Mouse (Mus musculus): Measurements from ENCODE around the gene Nrxn1. TPM values are rescaled to one million over a fixed set of nuclear protein-coding genes. Genes with fewer than 3 reads are reported as not detected.

Nrxn1 gene
- under 1 TPM in 1 of 2 experiments, not detected in 1; 0.21 TPM for polyA plus RNA-seq (2017; shearing (Covaris generic))

DNA sequence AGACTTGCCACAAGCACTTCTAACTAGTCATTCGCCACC, at the start of gene Nrxn1:
TSS of gene Nrxn1 (minus strand) at position 30 of the 39 bp plus-strand sequence.
- no peak for ATAC-seq

DNA sequence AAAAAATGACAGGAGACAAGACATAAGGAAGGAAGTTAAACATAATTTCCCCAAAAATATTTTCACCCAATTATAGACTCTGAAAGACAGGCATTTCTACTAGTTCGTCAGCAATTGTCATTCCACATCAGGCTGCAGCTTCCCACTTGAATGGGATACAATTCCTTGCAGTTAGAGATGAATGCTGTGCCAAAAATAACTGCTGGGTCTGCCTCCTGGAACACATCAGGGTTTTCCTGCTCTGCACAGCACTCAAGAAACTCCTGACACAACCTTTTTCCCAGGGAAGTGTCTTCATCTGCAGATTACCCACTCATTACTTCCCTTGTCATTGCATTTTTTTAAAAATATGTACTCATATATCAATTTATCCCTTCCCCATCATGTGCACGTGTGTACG, 44.0 kb upstream of the Nrxn1 start:
- no peak for ATAC-seq

DNA sequence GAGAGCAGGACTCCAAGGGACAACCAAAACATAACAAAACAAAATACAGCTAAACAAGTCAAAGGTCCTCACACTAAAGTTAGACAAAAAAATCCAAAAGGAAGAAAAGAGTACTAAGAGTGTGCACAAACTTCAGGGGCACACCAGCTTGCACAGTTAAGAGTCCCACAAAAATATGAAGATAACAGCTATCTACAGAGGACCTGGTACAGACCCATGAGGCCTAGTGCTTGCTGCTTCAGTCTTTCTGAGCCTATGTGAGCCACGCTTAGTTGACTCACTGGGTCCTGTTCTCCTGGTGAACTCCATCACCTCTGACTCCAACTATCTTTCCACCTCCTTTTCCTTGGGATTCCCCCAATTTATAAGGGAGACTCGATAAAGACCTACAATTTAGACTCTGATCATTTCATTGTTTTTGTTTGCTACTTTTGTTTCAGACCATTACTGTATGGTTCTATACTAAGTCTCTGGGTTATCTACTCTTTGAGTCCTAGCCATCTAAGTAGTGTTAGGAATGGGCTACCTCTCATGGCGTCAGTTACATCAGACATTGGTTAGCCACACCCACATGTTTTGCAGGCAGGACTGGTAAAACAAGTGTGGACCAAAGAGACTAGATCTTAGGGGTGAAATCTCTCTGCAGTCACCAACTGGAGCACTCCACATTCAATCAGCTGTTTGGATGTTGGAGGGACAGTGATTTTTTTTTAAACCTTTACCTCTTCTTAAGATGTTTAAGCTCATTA, 20.2 kb upstream of the Nrxn1 start:
- ATAC-seq = no peak

DNA sequence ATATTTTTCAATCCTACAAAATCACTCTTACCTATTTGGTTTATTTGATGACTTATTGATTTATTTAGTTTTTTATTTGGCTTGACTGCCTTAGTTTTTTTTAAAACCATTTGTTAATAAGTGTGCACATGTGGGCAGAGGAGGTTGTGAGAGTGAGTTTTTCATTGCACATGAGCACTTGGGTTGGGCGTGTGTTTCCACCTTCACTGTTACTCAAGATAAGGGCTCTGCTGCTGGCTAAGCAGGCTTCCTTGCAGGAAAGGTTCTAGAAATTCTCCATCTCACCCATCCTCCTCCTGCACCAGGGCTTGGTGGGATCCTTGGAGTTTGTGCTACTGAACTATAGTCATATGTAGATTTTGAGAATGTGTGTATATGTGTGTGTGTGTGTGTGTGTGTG, 19.2 kb upstream of the Nrxn1 start:
- ATAC-seq = no peak

DNA sequence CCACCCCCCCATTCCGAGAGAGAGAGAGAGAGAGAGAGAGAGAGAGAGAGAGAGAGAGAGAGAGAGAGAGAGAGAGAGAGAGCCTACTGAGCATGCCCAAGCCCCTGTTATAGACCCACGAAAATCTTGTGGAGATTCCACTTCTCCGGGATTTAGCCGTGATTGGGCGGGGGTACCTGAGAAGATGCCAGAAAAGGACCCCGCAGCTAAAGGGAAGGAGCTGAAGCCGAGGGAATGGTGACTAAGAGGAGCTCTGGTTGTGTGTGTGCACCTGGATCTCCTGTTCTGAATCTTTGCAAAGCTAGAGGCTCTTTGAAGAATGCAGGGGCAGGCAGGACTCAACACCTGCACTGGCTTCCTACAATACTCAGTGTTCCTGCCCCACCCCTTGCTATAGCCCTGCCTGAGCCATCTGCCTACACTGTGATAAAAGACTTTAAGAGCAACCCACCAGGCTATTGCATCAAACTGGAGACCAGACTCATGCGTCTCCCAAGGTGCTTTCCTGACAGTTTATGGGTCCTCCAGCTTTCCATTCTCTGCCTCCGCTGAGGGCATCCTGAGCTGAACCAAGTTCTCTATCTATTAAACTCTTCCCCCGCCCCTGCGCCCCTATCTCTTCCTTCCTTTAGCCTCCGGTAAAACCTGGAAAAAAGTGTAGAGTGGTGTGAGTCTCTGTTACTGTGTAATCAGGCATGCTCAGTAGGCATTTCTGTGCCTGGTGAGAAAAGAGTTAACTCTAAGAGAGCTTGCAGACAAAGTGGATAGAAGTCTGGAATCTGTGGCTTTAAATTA, 407 bp upstream of the Nrxn1 start:
- ATAC-seq = no peak

DNA sequence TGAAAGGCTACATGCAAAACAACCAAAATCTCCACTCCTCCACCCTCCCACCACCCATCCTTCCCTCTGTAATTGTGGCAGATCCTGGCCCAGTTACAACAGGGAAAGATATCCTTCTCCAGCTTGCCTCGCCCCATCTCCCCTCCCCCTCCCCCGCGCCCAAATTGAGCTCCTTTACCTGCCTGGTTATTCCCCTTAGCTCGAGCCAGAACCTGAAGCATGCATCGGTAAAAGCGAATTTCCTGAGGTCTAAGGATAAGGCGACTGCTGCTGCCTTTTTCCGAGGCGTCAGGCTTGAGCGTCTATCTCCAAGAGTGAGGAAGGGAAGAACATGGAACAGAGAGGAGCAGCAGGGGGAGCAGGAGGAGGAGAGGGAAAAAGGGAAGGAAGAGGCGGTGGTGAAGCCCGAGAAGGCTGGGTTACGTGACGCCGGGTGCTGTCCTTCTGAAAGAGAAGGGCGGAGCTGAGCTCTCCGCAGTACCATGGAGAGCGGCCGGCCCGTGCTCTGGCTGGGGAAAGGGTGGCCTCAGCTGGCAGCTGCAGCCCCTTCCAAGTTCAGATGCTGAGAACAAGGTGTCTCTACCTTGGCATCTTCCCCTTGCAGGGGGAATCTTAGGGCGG, 340 bp downstream of the Nrxn1 start:
- no peak for ATAC-seq

DNA sequence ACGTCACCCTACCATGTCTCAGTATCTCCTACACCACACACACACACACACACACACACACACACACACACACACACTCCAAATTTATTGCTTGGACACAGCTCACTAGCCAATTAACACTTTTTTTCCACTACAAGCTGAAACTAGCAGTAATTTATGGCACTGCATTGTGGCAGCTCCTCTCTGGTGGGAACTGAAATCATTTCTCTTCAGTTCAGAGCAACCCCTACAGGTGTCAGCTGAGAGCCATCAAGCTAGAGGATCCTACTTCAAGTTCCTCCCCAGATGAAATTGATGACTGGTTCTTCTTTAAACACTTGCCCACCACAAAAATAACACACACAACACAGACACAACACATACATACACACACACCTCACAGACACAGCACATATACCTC, 2.2 kb downstream of the Nrxn1 start:
- no peak for ATAC-seq

DNA sequence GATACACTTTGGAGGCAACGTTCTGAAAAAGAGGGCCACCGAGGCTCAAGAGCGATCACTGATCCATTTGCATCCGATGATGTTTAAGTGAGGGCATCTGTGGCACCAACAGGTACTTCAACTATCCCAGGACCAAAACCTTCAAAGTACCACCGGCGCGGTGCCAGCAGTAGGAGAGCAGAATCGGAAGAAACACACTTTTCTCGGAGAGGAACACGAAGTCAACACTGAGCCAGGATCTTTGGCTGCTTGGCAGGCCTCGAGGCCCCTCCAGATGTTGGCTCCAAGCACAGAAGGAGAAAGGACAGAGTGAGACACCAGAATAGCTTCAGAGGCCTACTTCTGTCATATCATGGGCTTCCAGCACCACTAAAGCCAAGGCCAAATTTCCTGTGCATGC, 3.9 kb downstream of the Nrxn1 start:
- no peak for ATAC-seq

DNA sequence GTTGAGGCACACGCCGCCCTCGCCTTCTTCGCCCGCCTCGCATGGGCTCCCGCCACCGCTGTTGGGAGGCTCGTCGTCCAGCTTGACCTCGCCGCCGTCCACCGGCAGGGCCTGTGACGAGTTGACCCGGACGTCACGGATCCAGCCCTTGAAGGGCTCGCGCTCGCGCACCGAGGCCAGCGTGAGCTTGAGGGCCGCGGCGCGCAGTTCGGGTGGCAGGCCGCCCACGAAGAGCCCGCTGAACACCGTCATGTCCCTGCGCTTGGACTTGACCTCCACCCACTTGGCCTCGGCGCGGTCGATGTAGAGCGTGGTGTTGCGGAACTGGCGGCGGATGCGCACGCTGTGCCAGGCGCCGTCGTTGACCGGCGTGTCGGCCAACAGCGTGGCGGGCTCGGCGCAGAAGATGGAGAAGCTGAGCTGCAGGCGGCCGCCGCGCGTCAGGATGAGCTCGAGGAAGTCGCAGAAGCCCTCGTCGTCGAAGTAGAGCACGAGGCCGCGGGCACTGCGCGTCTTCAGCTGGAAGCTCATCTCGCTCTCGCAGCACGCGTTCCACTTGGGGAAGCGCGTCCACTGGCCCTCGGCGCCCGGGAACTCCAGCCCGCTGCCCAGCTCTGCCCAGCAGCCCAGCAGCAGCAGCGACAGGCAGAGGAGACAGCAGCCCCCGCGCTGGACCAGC, 4.7 kb downstream of the Nrxn1 start:
- no peak for ATAC-seq

DNA sequence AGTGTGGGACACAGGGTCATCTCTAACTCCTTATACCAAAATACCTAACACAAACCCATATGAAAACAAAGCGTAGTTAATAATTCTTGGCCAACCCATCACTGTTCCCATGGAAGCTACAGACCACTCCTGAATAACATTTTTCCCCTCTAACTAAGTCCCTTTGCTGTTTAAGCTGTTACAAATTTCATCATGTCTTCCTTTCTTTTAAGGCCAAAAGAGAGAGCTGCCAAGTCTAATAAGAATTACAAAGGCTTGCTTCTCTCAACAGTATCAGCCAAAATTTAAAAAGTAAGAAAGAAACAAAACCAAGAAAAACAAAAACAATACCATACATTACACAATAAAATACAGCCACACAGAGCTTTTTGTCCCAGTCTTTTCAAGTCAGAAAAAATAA, 6.5 kb downstream of the Nrxn1 start:
- no peak for ATAC-seq

DNA sequence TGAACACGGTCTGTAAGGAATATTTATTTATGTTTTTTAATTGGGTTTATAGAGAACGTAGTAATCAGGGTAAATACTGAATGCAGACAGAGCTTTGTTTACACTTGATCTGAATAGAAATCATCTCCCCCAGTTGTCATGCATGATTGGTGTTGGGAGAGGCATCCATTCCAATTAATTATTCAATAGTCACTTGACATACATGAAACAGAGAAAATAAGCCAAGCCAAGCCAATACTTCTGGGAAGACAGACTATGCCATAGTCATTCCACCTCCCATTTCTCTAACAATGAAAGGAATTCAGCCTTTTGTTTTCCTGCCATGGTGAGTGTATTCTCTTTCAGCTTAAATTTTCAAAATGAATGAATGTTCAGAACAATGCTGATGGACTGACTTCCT, 7.5 kb downstream of the Nrxn1 start:
- no peak for ATAC-seq

DNA sequence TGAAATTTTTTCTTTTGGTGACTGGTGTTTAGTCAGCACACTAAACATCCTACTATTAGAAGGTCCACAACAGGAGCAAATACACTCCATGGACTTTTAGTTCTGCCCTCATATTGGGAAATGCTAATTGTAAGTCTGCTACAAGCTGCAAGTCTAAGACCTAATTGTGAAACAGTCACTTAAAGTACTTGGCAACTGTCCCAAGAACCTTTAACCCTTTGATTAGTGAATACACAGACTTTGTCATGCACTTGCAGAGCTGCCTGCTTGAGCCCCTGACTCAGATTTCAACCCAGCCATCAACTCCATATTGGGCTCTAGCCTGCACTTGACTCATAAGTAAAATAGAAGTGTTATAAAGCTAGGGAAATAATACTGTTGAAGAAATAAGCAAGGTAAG, 13.8 kb downstream of the Nrxn1 start:
- ATAC-seq = no peak

DNA sequence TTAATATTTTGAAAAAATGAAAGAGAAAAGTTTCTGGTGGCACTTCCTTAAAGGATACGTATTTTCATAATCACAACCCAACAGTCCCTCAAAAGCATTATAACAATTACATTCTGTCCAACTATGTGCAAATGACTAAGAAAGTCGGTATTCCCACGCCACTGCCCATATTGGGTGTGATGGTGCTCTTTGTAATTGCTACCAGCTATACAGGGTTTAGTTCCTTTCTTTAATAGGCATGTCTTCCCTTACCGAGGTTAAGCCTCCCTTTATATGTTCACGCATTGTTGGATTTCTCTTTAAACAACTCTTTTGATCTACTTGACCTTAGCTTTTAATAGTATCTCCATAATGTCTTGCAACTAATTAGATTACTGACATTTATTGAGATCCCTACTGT, 18.1 kb downstream of the Nrxn1 start:
- ATAC-seq = no peak

DNA sequence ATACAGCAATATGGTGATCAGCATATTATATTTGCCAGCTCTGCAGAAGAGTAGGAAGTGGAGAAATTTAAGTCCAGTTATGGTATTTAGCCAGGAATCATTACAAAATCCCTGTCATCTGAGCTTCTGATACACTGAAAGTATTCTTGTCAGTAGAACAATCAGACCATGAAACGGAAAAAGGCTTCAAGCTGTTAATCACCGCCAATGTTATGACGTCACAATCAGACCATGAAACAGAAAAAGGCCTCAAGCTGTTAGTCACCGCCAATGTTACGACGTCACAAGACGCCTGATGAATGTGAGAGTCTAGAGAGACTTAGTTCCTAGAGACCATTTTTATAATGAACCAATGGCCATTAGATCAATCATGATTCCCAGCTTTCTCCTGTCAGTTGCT, 59.4 kb downstream of the Nrxn1 start:
- ATAC-seq = no peak

DNA sequence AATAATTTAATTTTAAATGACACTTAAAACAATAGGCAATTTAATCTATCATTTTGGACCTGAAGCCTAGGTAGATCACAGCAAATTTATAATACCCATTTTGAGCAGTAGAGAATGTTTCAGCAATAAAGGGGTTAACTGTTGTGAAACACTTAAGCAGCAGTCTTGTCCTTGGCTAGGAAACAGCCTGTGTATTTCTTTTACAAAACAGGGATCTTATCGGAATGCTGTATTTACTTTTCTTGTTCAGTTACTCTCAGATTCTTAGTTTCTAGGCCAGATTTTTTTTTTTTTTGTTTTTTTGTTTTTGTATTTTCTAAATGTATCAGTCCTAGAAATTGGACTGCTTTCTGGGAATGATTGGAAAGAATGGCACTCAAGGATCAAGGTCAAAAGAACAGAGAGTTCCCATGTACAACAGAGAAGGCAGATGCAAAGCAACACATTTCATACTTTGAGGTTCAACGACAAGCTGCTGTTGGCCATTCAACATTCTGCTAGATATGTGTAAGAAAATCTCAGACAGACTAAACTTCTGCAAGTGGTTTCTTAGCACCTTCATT, 67.7 kb downstream of the Nrxn1 start:
- ATAC-seq = no peak

DNA sequence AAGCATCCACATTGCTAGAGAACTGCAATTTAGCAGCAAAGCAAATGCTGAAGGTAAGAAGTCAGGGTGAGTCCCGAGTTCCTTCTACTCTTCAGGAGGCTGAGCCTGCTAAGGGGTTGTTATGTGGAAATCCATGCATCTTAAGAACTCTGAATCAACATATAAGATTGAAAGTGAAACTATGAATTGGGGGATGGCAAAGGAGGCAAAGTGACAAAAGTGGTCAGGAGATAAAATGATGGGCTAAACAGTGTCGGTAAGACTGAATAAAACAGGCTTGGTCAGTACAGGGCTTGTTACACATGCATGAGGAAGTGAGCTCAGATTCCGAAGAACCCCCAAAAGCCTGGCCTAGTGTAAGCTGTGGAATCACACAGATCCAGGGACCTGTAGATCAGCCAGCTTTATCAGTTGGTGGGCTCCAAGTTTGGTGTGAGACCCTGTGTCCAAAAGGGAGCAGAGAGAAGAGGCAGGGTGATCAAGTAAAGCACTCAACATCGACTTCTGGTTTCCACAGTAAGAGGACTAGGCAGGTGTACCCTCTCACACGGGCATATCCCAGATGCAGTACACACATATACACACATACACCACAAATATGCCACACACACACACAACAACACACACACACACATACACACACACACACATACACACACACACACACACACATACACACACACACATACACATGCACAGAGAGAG, 85.3 kb downstream of the Nrxn1 start:
- ATAC-seq = no peak

DNA sequence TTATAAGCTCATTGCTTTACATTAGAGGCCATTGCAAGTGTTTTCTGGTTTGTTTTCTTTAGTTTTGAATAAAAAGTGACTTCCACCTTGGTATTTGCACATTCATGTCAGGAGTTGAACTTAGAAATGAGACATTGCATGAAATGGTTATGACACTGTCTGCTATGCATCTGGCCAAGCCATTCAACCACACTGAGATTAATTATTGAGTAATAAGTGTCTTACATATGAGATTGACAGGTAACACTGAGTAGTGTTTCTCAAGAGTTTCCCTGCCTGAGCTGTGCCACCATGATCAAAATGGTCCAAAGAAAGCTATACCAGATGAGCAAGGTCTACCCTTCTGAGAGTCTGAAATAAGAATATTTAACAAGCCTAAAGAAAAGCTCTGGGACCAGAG, 92.5 kb downstream of the Nrxn1 start:
- ATAC-seq = no peak

DNA sequence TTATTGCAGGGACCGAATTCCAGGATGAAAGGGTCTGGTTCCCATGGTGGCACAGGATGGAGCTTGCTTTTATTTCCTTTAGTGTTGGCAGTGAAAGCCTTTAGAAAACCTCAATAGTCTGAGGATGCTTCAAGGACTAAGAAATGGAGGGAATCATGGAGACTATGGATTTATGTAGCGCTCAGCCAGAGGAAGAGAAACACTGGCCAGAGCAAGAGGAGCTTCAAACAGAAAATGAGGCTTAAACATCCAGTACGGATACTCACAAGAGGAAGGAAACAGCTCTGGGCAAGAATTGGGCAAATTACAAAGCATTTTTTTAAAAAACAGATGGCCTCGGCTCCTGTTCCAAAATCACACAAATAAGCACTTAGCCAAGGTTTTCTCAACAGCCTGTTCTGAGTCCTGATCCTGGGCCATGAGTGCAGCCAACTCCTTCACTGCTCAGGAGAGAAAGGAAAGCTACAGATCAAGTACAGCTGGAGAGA, 93.2 kb downstream of the Nrxn1 start:
- ATAC-seq = no peak

DNA sequence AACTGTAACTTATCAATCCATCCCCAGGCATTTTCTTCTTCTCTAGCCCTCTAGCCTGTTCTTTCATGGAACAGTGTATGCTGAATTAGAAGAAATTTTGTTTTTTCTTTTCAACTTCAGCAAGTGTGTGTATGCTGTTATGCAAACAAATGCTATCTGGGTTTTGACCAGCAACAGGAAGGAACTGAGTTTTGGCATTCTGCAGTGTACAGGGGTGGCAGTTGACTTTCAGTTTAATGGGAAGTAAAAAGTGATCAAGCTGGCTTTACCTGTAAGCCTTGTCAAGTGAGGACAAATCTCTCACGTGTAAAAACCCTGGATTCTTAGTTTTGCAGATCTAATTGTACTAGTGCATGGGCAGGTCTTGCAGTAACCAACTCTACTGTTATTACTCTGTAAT, 95.2 kb downstream of the Nrxn1 start:
- ATAC-seq = no peak

DNA sequence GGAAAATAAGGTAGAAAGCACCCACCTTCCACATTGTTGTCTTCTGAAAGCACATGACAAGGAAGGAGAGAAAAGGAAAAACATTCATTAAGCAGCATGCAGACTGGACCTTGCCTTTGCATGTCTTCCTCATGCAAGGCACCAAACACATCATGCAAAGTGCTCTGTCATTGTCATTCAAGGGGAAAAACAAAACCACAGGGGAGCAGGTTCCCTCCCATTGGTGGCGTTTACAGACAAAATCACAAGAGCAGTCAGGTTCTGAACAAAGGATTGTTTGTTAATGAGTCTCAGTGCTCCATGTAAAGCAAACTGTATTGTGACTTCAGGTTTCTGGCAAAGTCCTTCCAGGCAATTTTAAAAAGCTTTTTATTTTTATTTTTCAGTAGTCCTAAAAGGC, 97.4 kb downstream of the Nrxn1 start:
- no peak for ATAC-seq

DNA sequence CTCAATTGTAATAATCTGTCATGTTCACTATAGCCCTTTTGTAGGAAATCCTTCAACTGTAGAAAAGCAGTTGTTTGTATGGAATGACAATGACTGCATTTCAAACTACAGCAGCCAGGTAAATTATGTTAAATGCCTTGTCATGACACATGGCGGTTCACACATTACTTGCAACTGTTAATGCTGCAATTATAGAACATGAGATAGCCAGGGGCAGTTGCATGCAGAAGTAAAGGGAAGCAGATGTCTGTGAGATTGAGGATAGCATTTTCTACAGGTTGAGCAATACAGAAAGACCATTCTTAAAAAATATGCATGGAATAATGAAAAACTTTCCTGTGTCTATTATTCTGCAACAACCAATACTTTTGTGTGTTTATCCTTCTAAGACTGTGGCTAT, 98.6 kb downstream of the Nrxn1 start:
- ATAC-seq = no peak

DNA sequence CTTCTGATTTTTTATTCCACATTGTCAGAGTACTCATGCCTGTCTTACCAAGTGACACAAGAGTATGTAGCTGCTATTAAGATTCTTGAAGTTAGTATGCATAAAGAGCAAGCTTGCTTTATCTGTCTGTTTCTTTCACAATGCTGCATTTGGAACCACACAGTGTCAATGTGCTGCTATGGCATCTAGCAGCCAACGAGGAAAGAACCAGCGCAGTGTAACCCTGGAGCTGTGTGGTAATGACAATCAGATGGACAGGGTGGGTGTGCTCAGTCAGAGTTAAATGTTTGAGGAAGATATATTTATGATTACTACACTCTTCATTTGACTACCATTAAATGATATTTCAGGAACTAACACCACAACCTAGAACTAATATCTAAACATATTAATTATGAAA, 102.1 kb downstream of the Nrxn1 start:
- no peak for ATAC-seq
